Mouse (Mus musculus) Patski (cell line): ENCODE measurements around the gene Oxa1l. TPM values are rescaled to one million over a fixed set of nuclear protein-coding genes. Genes with fewer than 3 reads are reported as not detected.

Source experiments
- ATAC-seq: fragments of 100-300 bp; one replicate; pipeline ENCODE4 v1.8.0; 2021
- CTCF ChIA-PET: fragments of 350-600 bp; sonication (Branson Sonifier 250); formaldehyde crosslinking; loops from one replicate; lab custom pipeline; 2022; ENCODE audit warnings: inconsistent platforms; lab: Charles Lee
- POLR2A ChIA-PET: fragments of 350-600 bp; sonication (Branson Sonifier 250); formaldehyde crosslinking; loops from one replicate; lab custom pipeline; 2022; ENCODE audit warnings: antibody characterized with exemption, inconsistent platforms; lab: Charles Lee
- DNase-seq: peaks from one replicate; pipeline ENCODE4 v3.0.0-alpha.2; 2011; ENCODE audit warnings: low read depth, low spot score
- H3K27me3 ChIP-seq: fragments of 371-371 bp; one replicate; pipeline ENCODE4 v1.5.1; 2021
- CTCF ChIP-seq: fragments of 100-300 bp; IDR thresholded peaks from one replicate; pipeline ENCODE4 v1.5.1; 2021
- in situ Hi-C: fragments of 300-500 bp; cut with MboI; formaldehyde crosslinking; loops from 3 replicates; pipeline ENCODE4 v1.11.1; 2018; ENCODE audit warnings: low pct_unique_long_range_greater_than_20kb, mixed read lengths
- polyA plus RNA-seq: library from polyadenylated mRNA; unstranded; gene quantifications from one replicate; pipeline ENCODE4 v1.2.3, GENCODE M21; 2021

Gene Oxa1l
- polyA plus RNA-seq, 1 experiment from 2014 or later: 80.3 TPM

- TF ChIP-seq CTCF: no peak
- DNase-seq (no peak), ATAC-seq (no peak)
- no peaks in the 10 kb centered on the region for H3K27me3 ChIP-seq
- ChIA-PET CTCF (no interaction called here), POLR2A (no interaction called here)
- in situ Hi-C loops: loop anchor here (25.0 kb wide), 1 partner anchor 354 kb away; no protein-coding TSS in a partner anchor
Measured at GRCm38 (mm10) chr14:54416229-54416775, 55.7 kb downstream of the Oxa1l start.

GRCm38 (mm10) chr14:54416830-54417229 is 56.2 kb downstream of the Oxa1l start:
- ChIA-PET CTCF (no interaction called here), POLR2A (interaction anchor here (1.4 kb wide), 1 partner anchor 15 kb away, joined by 3 read pairs; no protein-coding TSS in a partner anchor)
- H3K27me3 ChIP-seq: no peaks in the 10 kb centered on the region
- in situ Hi-C loops: loop anchor here (25.0 kb wide), 1 partner anchor 355 kb away; no protein-coding TSS in a partner anchor
- DNase-seq: no peak
- TF ChIP-seq CTCF: no peak
- no peak for ATAC-seq

- ChIA-PET CTCF (no interaction called here), POLR2A (interaction anchor here (1.4 kb wide), 1 partner anchor 14 kb away, joined by 3 read pairs; no protein-coding TSS in a partner anchor)
- no peaks in the 10 kb centered on the region for H3K27me3 ChIP-seq
- DNase-seq (no peak), ATAC-seq (no peak)
- in situ Hi-C loops: loop anchor here (25.0 kb wide), 1 partner anchor 355 kb away; no protein-coding TSS in a partner anchor
- TF ChIP-seq CTCF: no peak
Measured at GRCm38 (mm10) chr14:54417623-54418081, 57.0 kb downstream of the Oxa1l start, which contains the start of gene Slc7a7. Slc7a7 (minus strand) TSS chr14:54417780.

Other genes with a start within 250 kb of the Oxa1l start
- gene Dad1, start 106.7 kb upstream of the Oxa1l start, polyA plus RNA-seq: 174 TPM
- gene Abhd4, start 106.6 kb upstream of the Oxa1l start, polyA plus RNA-seq: 113 TPM
- 0.04 TPM for gene Olfr49, start 75.9 kb upstream of the Oxa1l start, polyA plus RNA-seq
- gene Slc7a7, start 56.9 kb downstream of the Oxa1l start, polyA plus RNA-seq: 8.2 TPM
- gene Mrpl52, start 66.1 kb downstream of the Oxa1l start, polyA plus RNA-seq: 222 TPM
- gene Mmp14, start 70.8 kb downstream of the Oxa1l start, polyA plus RNA-seq: 35.9 TPM
- gene Lrp10, start 103.3 kb downstream of the Oxa1l start, polyA plus RNA-seq: 185 TPM
- gene Rem2, start 115.3 kb downstream of the Oxa1l start, polyA plus RNA-seq: 0.27 TPM
- gene Prmt5, start 156.7 kb downstream of the Oxa1l start, polyA plus RNA-seq: 57.4 TPM
- 23.3 TPM for gene Haus4, start 193.8 kb downstream of the Oxa1l start, polyA plus RNA-seq
- gene Ajuba, start 216.7 kb downstream of the Oxa1l start, polyA plus RNA-seq: 91.9 TPM
- gene 4931414P19Rik, start 245.2 kb downstream of the Oxa1l start, polyA plus RNA-seq: 12.2 TPM